Mouse (Mus musculus) heart, postnatal 0 days (tissue): ENCODE data around the gene Gm20518.
A peak's percentile ranks its signal among the peaks of the same experiment; 100 is the strongest.

Experiments used
- CTCF ChIP-seq: IDR thresholded peaks from 2 replicates; pipeline ENCODE4 v1.5.1; 2016; ENCODE audit warnings: antibody characterized with exemption, control low read depth, low read depth
- EP300 ChIP-seq: IDR thresholded peaks from 2 replicates; pipeline ENCODE4 v1.6.1; 2016; ENCODE audit warnings: antibody characterized with exemption, low read depth

DNA sequence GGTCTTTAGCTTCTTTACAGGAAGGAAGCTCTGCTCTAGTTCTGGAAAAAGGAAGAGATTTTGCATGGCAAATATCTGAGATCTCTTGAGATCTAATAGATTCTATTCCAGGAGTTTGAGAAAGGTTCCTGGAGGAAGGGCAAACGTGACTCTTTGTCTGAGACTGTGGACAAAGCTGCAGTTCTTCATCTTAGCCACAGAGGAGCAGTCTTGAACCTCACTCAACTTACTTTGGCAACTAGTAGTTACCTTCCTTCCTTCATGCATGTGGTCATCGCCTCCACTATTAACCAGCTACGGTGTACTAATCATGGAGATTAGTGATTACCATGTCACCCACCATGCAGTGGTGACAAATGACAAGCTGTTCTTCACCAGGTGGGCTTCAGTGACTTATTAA lies 106.1 kb downstream of the Gm20518 start:
- TF ChIP-seq CTCF = peak; percentile 45
- no peak for TF ChIP-seq EP300
